Mouse (Mus musculus) liver, adult 2 months (tissue): Measurements from ENCODE around the gene Heatr5a. TPM values are rescaled to one million over a fixed set of nuclear protein-coding genes. Genes with fewer than 3 reads are reported as not detected.

Experiments
- DNase-seq: peaks from one replicate; pipeline ENCODE4 v3.0.0-alpha.2; 2011; ENCODE audit warnings: low read depth, low spot score; ENCODE audit errors: extremely low read depth
- H3K27ac ChIP-seq: fragments of 200-500 bp; replicated peaks from 2 replicates; pipeline ENCODE4 v1.5.1; 2012; ENCODE audit warnings: low read depth, mild to moderate bottlenecking, control low read depth, inconsistent platforms, low read length; ENCODE audit not compliant: insufficient read depth
- H3K27me3 ChIP-seq: fragments of 200-500 bp; 2 replicates; pipeline ENCODE4 v1.6.1; 2012; ENCODE audit warnings: mild to moderate bottlenecking, moderate library complexity, low read length, inconsistent platforms; ENCODE audit not compliant: control insufficient read depth, insufficient read depth
- H3K36me3 ChIP-seq: fragments of 200-500 bp; 2 replicates; pipeline ENCODE4 v1.6.1; 2012; ENCODE audit warnings: low read length, inconsistent platforms; ENCODE audit not compliant: control insufficient read depth, insufficient read depth
- H3K4me1 ChIP-seq: fragments of 200-500 bp; 2 replicates; pipeline ENCODE4 v1.6.1; 2011; ENCODE audit warnings: low read length; ENCODE audit not compliant: control insufficient read depth, insufficient read depth
- H3K4me3 ChIP-seq: fragments of 200-500 bp; 2 replicates; pipeline ENCODE4 v1.5.1; 2011; ENCODE audit warnings: low read depth, mild to moderate bottlenecking, control low read depth, low read length, moderate library complexity; ENCODE audit not compliant: insufficient read depth
- H3K79me2 ChIP-seq: fragments of 200-500 bp; 2 replicates; pipeline ENCODE4 v1.6.1; 2012; ENCODE audit warnings: inconsistent platforms, mild to moderate bottlenecking, low read length, moderate library complexity; ENCODE audit not compliant: control insufficient read depth, insufficient read depth
- H3K9ac ChIP-seq: fragments of 200-500 bp; 2 replicates; pipeline ENCODE4 v1.6.1; 2012; ENCODE audit warnings: low read depth, mild to moderate bottlenecking, control low read depth, inconsistent platforms, low read length
- CTCF ChIP-seq: fragments of 200-500 bp; IDR thresholded peaks from 2 replicates; pipeline ENCODE4 v1.5.1; 2011; ENCODE audit warnings: low read depth, low read length, control low read depth
- POLR2A ChIP-seq: fragments of 200-500 bp; IDR thresholded peaks from 2 replicates; pipeline ENCODE4 v1.6.1; 2011; ENCODE audit warnings: low read length, control low read depth; ENCODE audit not compliant: insufficient read depth; ENCODE audit errors: extremely low read depth
- whole genome bisulfite sequencing: fragments of 180-500 bp; shearing (Covaris S2); methylation state at CpG from one replicate; pipeline ENCODE4 v1.1.7; 2018; 5-methylcytosine and 5-hydroxymethylcytosine counted together
- polyA plus RNA-seq: library from polyadenylated mRNA; depleted of rRNA; stranded (reverse); fragments of >200 nt; gene quantifications from 2 replicates; pipeline ENCODE4 v1.2.3, GENCODE M21; 2012
- total RNA-seq: library from RNA; depleted of rRNA; stranded (reverse); fragments of >200 nt; gene quantifications from 2 replicates; pipeline ENCODE4 v1.2.3, GENCODE M21; 2014

Gene Heatr5a
- total and polyA plus RNA-seq, 2 experiments: 8.1 to 9.1 TPM

DNA sequence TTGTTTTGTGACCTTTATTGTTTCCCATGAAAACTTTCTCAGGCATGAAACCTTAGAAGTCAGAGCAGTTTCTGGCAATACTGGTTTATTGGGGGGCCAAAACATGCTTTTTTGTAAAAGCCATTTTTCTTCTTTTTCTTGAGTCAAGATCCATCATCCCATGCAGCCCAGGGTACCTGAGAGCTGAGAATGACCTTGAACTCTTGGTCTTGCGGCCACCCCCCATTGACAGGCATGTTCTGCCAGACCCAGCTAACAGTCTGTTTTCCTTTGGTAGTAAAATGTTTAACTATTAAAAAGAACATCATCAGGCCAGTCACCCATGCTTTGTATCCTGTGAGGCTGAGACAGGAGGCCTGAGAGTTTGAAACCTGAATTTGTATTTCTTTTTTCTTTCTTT lies 125.9 kb downstream of the Heatr5a start:
- Histone ChIP-seq H3K27ac (peak overlapping the region; percentile 86), H3K9ac (no peak overlapping the region), H3K4me3 (no peak overlapping the region), H3K4me1 (peaks cover 14% of the 10 kb centered on the region), H3K79me2 (no peaks in the 10 kb centered on the region), H3K36me3 (no peaks in the 10 kb centered on the region), H3K27me3 (no peaks in the 10 kb centered on the region)
- no peak for TF ChIP-seq POLR2A
- WGBS: 14% methylated on average over 1 of the region's 1 CpGs
- no peak for DNase-seq

DNA sequence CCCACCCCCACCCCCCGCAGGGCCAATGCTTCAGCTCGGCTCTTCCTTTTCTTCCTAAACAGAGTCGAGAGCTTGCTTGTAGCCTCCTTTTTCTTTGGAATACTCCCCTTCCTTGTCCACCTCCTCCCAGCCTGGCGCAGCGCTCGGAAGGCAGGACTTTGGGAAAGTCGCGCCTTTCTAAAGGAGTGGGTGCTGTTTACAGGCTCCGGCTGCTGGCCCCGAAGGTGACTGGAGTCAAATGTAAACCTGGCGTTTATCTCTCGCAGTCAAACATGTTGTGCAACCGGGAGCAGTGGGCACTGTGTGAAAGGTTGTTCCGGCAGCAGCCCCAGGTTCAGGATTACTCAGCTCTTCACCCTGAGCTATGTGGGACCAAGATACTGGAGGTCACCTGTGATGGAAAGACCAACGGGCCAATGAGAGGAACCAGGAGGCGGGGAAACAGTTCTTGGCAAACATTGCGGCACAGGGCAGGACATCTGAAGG lies 126.3 kb downstream of the Heatr5a start:
- TF ChIP-seq CTCF (no peak), POLR2A (peak; percentile 47; the same call in 1 of the 2 replicates)
- H3K27ac ChIP-seq: peak overlapping the region; percentile 99
- WGBS: under 1% methylated on average over 17 of the region's 17 CpGs
- peak overlapping the region; percentile 66; the same call in 1 of the 2 replicates for H3K9ac ChIP-seq
- H3K27me3 ChIP-seq: no peaks in the 10 kb centered on the region
- no peaks in the 10 kb centered on the region for H3K79me2 ChIP-seq
- H3K36me3 ChIP-seq: no peaks in the 10 kb centered on the region
- H3K4me1 ChIP-seq: peaks cover 14% of the 10 kb centered on the region
- H3K4me3 ChIP-seq: peak overlapping the region; percentile 52
- peak; percentile 100 for DNase-seq

DNA sequence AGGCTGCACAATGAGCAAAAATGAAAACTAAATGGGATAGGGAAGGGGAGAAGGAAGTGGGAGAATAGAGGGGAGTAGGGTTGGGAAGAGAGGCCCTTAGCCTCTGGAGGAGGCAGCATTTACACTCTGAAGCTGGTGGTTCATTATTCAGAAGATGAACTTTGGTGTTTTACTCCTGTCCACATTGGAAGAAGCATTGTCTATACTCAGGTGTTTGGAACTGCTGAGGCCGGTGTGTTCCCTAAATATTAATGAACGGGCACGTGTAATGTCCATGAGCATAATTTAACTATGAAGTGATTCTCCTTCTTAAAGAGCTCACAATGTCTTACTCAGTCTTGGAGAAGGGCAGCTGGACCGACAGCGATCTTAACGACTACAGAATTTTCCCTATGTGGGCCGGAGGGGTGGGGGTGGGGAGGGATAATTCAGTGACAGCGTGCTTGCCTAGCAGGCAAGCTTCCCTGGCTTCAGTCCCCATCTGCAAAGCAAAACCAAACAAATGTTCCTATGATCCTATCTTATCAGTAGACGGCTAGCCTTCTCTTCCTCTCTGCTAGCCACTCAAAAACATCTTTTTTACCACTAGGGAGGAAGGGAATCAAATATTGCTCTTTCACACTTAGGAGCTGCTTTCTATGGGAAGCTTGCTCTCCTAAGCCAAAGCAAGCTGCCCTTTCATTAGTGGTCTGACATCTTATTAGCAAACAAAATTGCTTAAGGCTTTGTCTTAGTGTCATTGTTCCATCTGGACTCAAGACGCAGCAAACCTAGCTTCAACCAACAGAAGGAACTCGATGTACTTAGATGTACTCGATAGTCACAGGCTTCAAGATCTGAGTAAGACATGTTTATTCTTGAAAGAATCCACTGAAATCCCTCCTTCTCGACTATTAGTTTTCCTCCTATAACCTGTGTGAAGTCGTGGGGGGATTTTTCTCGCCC lies 127.3 kb downstream of the Heatr5a start:
- no peaks in the 10 kb centered on the region for H3K27me3 ChIP-seq
- no peak overlapping the region for H3K4me3 ChIP-seq
- H3K4me1 ChIP-seq: peaks cover 14% of the 10 kb centered on the region
- TF ChIP-seq CTCF (no peak), POLR2A (no peak)
- H3K36me3 ChIP-seq: no peaks in the 10 kb centered on the region
- H3K9ac ChIP-seq: peak overlapping the region; percentile 54; the same call in 1 of the 2 replicates
- H3K79me2 ChIP-seq: no peaks in the 10 kb centered on the region
- WGBS: 6% methylated on average over 15 of the region's 15 CpGs
- DNase-seq: peak; percentile 91
- peak overlapping the region; percentile 99 for H3K27ac ChIP-seq

DNA sequence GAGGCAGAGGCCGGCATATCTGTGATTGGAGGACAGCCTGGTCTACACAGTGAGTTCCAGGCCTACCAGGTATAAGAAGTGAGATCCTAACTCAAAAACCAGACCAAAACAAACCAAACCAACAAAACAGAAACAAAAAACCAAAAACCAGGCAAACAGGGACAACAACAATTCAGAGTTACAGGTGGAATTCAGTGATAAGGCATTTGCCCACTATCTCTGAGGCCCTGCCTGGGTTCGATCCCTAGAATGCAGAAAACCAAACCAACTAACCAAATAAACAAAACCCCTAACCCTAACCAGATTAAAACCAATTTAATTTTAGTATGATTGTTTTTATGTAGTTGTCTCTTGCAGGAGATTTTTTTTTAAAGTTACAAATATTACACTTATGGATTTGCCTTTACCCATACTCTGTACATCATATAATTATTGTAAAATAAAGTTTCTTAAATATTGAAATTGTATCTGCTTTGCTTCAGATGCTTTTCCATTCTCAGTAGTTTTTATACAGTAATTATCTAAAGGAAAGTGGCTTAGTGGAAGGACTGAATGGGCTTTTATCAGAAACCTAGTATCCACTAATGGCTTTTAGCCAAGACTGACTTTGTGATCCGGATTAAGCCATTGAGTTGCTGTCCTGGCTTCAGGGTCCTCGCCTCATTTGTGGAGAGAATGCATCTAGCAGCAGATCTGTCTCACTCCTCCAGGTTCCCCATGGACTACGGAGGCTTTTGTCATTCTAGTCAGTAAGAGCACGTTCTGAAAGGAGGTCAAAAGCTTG lies 128.8 kb downstream of the Heatr5a start:
- H3K4me3 ChIP-seq: no peak overlapping the region
- H3K27ac ChIP-seq: no peak overlapping the region
- DNase-seq: no peak
- TF ChIP-seq POLR2A: no peak
- TF ChIP-seq CTCF: no peak
- H3K4me1 ChIP-seq: peaks cover 11% of the 10 kb centered on the region
- WGBS: 61% methylated on average over 6 of the region's 6 CpGs
- H3K27me3 ChIP-seq: no peaks in the 10 kb centered on the region
- H3K36me3 ChIP-seq: no peaks in the 10 kb centered on the region
- no peak overlapping the region for H3K9ac ChIP-seq
- no peaks in the 10 kb centered on the region for H3K79me2 ChIP-seq

DNA sequence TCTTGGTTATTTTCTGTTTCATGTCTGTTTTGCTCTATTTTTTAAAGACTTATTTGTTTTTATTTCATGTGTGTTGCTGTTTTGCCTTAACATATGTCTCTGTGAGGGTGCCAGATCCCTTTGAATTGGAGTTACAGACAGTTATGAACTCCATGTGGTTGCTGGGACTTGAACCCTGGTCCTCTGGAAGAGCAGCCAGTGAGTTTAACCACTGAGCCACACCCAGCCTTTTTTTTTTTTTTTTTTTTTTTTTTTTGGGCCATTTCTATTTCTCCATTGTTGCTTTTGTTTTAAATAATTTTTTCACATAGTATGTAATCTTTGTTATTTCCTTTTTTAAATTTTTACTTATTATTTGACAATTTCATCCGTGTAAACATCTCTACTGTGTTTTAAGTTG lies 131.3 kb downstream of the Heatr5a start:
- 81% methylated on average over 1 of the region's 1 CpGs for WGBS
- Histone ChIP-seq H3K79me2 (no peaks in the 10 kb centered on the region), H3K36me3 (no peaks in the 10 kb centered on the region), H3K4me1 (peaks cover 8% of the 10 kb centered on the region; the same call in 1 of the 2 replicates), H3K27me3 (no peaks in the 10 kb centered on the region), H3K9ac (no peak overlapping the region), H3K27ac (no peak overlapping the region), H3K4me3 (no peak overlapping the region)
- TF ChIP-seq POLR2A (no peak), CTCF (no peak)
- DNase-seq: no peak
